9 mouse cellular contexts compared by ENCODE assay signal in genomic region chr5:31082355-31082754, GRCm38 (mm10). TPM values are rescaled to one million over a fixed set of nuclear protein-coding genes. Genes with fewer than 3 reads are reported as not detected.
DNase-seq lines count a peak whose midpoint lies in the region; ATAC-seq lines count a peak whose summit lies in the region.
"Had no signal": no experiment of that assay in that cellular context is flagged by ENCODE, and none has a peak within 500 bp of the region (broad histone marks: within the 10 kb centered on the region; RNA-seq: fewer than 3 reads in every experiment).

No protein-coding gene starts in this region.

- H3K36me3 ChIP-seq in heart, embryonic 14.5 days (ENCODE audit: control insufficient read depth, insufficient read depth, low read length) = peaks cover 18% of the 10 kb centered on the region

- H3K27me3 ChIP-seq in heart, embryonic 14.5 days (ENCODE audit: control insufficient read depth, insufficient read depth, low read length) = no peaks in the 10 kb centered on the region
- H3K27me3 ChIP-seq: Patski had no signal

- 7% methylated on average over 5 of the region's 5 CpGs for WGBS in heart, embryonic 14.5 days

- no peak for ATAC-seq in heart, embryonic 14.5 days (ENCODE audit: insufficient number of reproducible peaks, insufficient read depth, low FRiP score, low read depth)
- peak; percentile 81 for ATAC-seq in megakaryocyte-erythroid progenitor cell, adult 5-6 weeks (replicated peaks; ENCODE audit: low FRiP score, low TSS enrichment, poor library complexity, severe bottlenecking)
- ATAC-seq: Patski had no signal

- H3K4me2 ChIP-seq in heart, embryonic 14.5 days (ENCODE audit: low read length) = peak overlapping the region; percentile 52

- H3K9ac ChIP-seq in heart, embryonic 14.5 days (ENCODE audit: low read length) = peak overlapping the region; percentile 4; the same call in 1 of the 2 replicates

- 0 out of 4 replicates have a peak overlapping the region, but pooled peaks of 1 of the 2 experiments have one; percentile 11 for H3K4me3 ChIP-seq in heart, embryonic 14.5 days (ENCODE audit: control insufficient read depth in 1 of 2, insufficient read depth in 1 of 2, low read depth in 1 of 2, low read length in 2 of 2)

- peak; percentile 78 to 84 for DNase-seq in cerebellum, postnatal 10 days
- DNase-seq in cerebellum, adult 9-11 months = no peak
- DNase-seq in B cell, adult 2 months = peak; percentile 82 to 85
- DNase-seq in c-Kit-positive CD71-positive TER-119-positive erythroid progenitor cells, embryonic 14.5 days (ENCODE audit: low spot score) = peak; percentile 50
- peak; percentile 84 to 88 for DNase-seq in kidney, postnatal 4 days
- DNase-seq in spleen, postnatal 4 days (ENCODE audit: low spot score in 2 of 2) = peak; percentile 73 to 87

- H3K27ac ChIP-seq in heart, embryonic 14.5 days (replicated peaks in 1 of 2; ENCODE audit: control insufficient read depth in 1 of 2, insufficient read depth in 1 of 2, low read depth in 2 of 2, low read length in 2 of 2) = 0 out of 4 replicates have a peak overlapping the region, but pooled peaks of 1 of the 2 experiments have one; percentile 66

- no peaks in the 10 kb centered on the region for H3K9me3 ChIP-seq in heart, embryonic 14.5 days (ENCODE audit: control insufficient read depth, low read length)

- H3K4me1 ChIP-seq in heart, embryonic 14.5 days (ENCODE audit: control insufficient read depth in 2 of 2, insufficient read depth in 2 of 2, low read length in 2 of 2) = peaks cover 17 to 28% of the 10 kb centered on the region in 2 experiments

RNA-seq across cellular contexts. Expression of gene Dnajc5g, which starts 23.7 kb away (rescaled TPM):
- polyA plus RNA-seq in heart, embryonic 14.5 days (2014; fragmentation: Nextera tagmentation; extraction: Ambion mirVana) = not detected in 2 replicates
- not detected in 2 replicates for total RNA-seq in megakaryocyte-erythroid progenitor cell, adult 5-6 weeks (2014; fragmentation: Nextera tagmentation)
- not detected in 2 replicates for total RNA-seq in megakaryocyte-erythroid progenitor cell, adult 5-6 weeks (2017)
- polyA plus RNA-seq: Patski had no signal

RNA-seq across cellular contexts. Expression of gene Slc30a3, which starts 25.7 kb away (rescaled TPM):
- polyA plus RNA-seq in heart, embryonic 14.5 days (2014; fragmentation: Nextera tagmentation; extraction: Ambion mirVana) = 0.26 and 0.43 TPM in 2 replicates
- not detected in 2 replicates for total RNA-seq in megakaryocyte-erythroid progenitor cell, adult 5-6 weeks (2014; fragmentation: Nextera tagmentation)
- total RNA-seq in megakaryocyte-erythroid progenitor cell, adult 5-6 weeks (2017) = not detected in 2 replicates

RNA-seq across cellular contexts. Expression of gene Cad, which starts 27.8 kb away (rescaled TPM):
- polyA plus RNA-seq in heart, embryonic 14.5 days (2014; fragmentation: Nextera tagmentation; extraction: Ambion mirVana) = 13.3 and 14.3 TPM in 2 replicates
- total RNA-seq in megakaryocyte-erythroid progenitor cell, adult 5-6 weeks (2014; fragmentation: Nextera tagmentation) = 124 and 224 TPM in 2 replicates
- 39.7 and 65.0 TPM in 2 replicates for total RNA-seq in megakaryocyte-erythroid progenitor cell, adult 5-6 weeks (2017)

RNA-seq across cellular contexts. Expression of gene Slc5a6, which starts 33.6 kb away (rescaled TPM):
- polyA plus RNA-seq in heart, embryonic 14.5 days (2014; fragmentation: Nextera tagmentation; extraction: Ambion mirVana) = 6.5 and 7.2 TPM in 2 replicates
- total RNA-seq in megakaryocyte-erythroid progenitor cell, adult 5-6 weeks (2014; fragmentation: Nextera tagmentation) = 3.1 and 4.3 TPM in 2 replicates
- total RNA-seq in megakaryocyte-erythroid progenitor cell, adult 5-6 weeks (2017) = 4.1 and 7.1 TPM in 2 replicates

RNA-seq across cellular contexts. Expression of gene Trim54, which starts 34.2 kb away (rescaled TPM):
- 7.0 and 9.3 TPM in 2 replicates for polyA plus RNA-seq in heart, embryonic 14.5 days (2014; fragmentation: Nextera tagmentation; extraction: Ambion mirVana)
- not detected in 2 replicates for total RNA-seq in megakaryocyte-erythroid progenitor cell, adult 5-6 weeks (2014; fragmentation: Nextera tagmentation)
- total RNA-seq in megakaryocyte-erythroid progenitor cell, adult 5-6 weeks (2017) = not detected in 2 replicates
- polyA plus RNA-seq: Patski had no signal
